Mouse (Mus musculus): Measurements from ENCODE around the gene Mgmt. TPM values are rescaled to one million over a fixed set of nuclear protein-coding genes. Genes with fewer than 3 reads are reported as not detected.

Gene Mgmt
- polyA plus RNA-seq, 2 experiments = 3.3 to 6.6 TPM

- Histone ChIP-seq H3K36me3 (ENCODE audit: control insufficient read depth, insufficient read depth, low read length) (no peaks in the 10 kb centered on the region), H3K4me3 (replicated peaks; ENCODE audit: low read length) (no peak overlapping the region), H3K27ac (replicated peaks; ENCODE audit: low read depth, low read length) (no peak overlapping the region), H3K4me2 (replicated peaks; ENCODE audit: low read depth, low read length, severe bottlenecking) (no peak overlapping the region), H3K4me1 (ENCODE audit: control insufficient read depth, insufficient read depth, low read length) (peaks cover 3% of the 10 kb centered on the region; the same call in 1 of the 2 replicates), H3K27me3 (ENCODE audit: control insufficient read depth, insufficient read depth, low read length) (no peaks in the 10 kb centered on the region), H3K9ac (ENCODE audit: low read depth, low read length, severe bottlenecking) (no peak overlapping the region), H3K9me3 (ENCODE audit: control insufficient read depth, low read length) (no peaks in the 10 kb centered on the region)
- DNase-seq (ENCODE audit: low spot score) (no peak), ATAC-seq (ENCODE audit: low FRiP score, low read depth) (no peak)
- TF ChIP-seq POLR2A (IDR thresholded peaks at IDR 0.05; ENCODE audit: borderline replicate concordance, extremely low read depth, insufficient read depth, insufficient read length) = no peak
- WGBS = 70% methylated on average over 9 of the region's 9 CpGs
These were observed 51.7 kb downstream of the Mgmt start for GRCm38 (mm10) chr7:136946131-136946530.

DNA sequence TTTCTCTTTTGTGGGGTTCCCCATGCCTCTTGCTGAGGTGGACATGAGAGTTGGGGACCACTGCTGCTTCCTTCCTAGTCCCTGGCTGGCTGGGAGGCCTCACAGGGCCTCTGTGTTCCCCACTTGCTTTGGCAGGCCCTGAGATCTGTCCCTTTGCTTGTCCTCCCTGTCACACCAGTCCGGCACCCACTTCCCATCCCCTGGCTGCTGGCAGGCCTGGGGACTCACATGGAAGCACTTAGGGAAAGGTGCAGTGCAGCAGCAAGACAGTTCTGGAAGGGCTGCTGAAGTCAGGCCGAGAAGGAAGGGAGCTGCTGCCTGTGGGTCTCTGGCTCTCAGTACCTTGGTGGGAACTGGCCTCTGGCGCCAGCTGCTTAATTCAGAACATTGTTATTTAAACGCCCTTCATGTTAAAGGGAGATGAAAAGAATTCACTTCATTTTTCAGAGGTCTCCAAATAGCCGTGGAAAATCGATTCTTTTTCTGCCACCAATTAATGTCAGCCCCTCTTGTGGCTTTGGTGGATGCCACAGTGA, 53.9 kb downstream of the Mgmt start:
- Histone ChIP-seq H3K9me3 (ENCODE audit: control insufficient read depth, low read length) (no peaks in the 10 kb centered on the region), H3K9ac (ENCODE audit: low read depth, low read length, severe bottlenecking) (no peak overlapping the region), H3K36me3 (ENCODE audit: control insufficient read depth, insufficient read depth, low read length) (no peaks in the 10 kb centered on the region), H3K4me1 (ENCODE audit: control insufficient read depth, insufficient read depth, low read length) (peaks cover 9% of the 10 kb centered on the region), H3K27ac (replicated peaks; ENCODE audit: low read depth, low read length) (no peak overlapping the region), H3K4me2 (replicated peaks; ENCODE audit: low read depth, low read length, severe bottlenecking) (no peak overlapping the region), H3K27me3 (ENCODE audit: control insufficient read depth, insufficient read depth, low read length) (no peaks in the 10 kb centered on the region), H3K4me3 (replicated peaks; ENCODE audit: low read length) (no peak overlapping the region)
- DNase-seq (ENCODE audit: low spot score) (no peak), ATAC-seq (ENCODE audit: low FRiP score, low read depth) (no peak)
- TF ChIP-seq POLR2A (IDR thresholded peaks at IDR 0.05; ENCODE audit: borderline replicate concordance, extremely low read depth, insufficient read depth, insufficient read length) = no peak
- WGBS = 43% methylated on average over 6 of the region's 6 CpGs

DNA sequence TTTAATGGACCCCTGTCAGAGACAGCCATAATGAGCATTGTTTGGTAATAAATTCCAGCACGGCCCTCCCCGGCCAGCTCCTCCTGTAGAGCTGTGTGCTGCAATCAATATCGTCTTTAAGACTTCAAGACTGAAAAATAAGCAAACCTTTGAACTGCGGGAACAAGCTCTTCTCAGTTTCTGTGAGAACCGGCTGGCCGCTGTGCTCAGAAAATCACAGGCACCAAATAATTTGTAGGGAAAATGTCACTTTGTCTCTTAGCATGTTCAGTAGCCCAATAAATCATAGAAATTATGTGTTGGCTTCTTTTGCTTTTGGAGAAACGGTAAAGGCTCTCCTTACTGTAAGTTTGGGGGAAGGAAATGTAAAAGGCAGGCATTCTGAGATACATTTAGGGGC, 58.2 kb downstream of the Mgmt start:
- no peak overlapping the region for H3K27ac ChIP-seq (replicated peaks; ENCODE audit: low read depth, low read length)

DNA sequence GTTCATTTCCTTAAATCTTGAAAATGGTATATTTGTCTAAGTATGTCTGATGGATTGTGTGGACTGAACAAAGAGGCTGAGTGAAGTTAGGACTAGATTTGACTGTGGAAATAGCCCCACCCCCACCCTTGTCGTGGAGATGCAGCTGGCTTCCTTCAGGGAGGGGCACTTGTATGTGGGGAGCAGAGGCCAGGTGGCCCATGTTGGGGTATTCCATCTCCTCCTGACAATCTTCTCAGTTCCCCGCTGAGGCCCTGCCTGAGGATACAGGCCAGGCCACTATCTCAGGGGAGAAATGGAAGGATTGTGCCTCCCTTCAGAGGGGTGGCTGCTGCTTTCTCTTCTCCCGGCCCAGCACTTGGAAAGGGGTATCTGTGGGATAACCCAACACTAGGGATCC, 58.8 kb downstream of the Mgmt start:
- WGBS = 44% methylated on average over 3 of the region's 3 CpGs
- no peak for TF ChIP-seq POLR2A (IDR thresholded peaks at IDR 0.05; ENCODE audit: borderline replicate concordance, extremely low read depth, insufficient read depth, insufficient read length)
- Histone ChIP-seq H3K9ac (ENCODE audit: low read depth, low read length, severe bottlenecking) (no peak overlapping the region), H3K4me3 (replicated peaks; ENCODE audit: low read length) (no peak overlapping the region), H3K9me3 (ENCODE audit: control insufficient read depth, low read length) (no peaks in the 10 kb centered on the region), H3K36me3 (ENCODE audit: control insufficient read depth, insufficient read depth, low read length) (no peaks in the 10 kb centered on the region), H3K4me1 (ENCODE audit: control insufficient read depth, insufficient read depth, low read length) (peaks cover 9% of the 10 kb centered on the region), H3K27me3 (ENCODE audit: control insufficient read depth, insufficient read depth, low read length) (no peaks in the 10 kb centered on the region), H3K27ac (replicated peaks; ENCODE audit: low read depth, low read length) (no peak overlapping the region), H3K4me2 (replicated peaks; ENCODE audit: low read depth, low read length, severe bottlenecking) (no peak overlapping the region)
- ATAC-seq (ENCODE audit: low FRiP score, low read depth) (no peak), DNase-seq (ENCODE audit: low spot score) (no peak)

More for the DNA sequence above, 58.2 kb downstream of the Mgmt start:
- ATAC-seq (ENCODE audit: low FRiP score, low read depth) = no peak
- H3K9me3 ChIP-seq (ENCODE audit: control insufficient read depth, low read length) = no peaks in the 10 kb centered on the region
- no peak for DNase-seq (ENCODE audit: low spot score)
- no peaks in the 10 kb centered on the region for H3K36me3 ChIP-seq (ENCODE audit: control insufficient read depth, insufficient read depth, low read length)
- H3K4me1 ChIP-seq (ENCODE audit: control insufficient read depth, insufficient read depth, low read length) = peaks cover 10% of the 10 kb centered on the region
- 14% methylated on average over 7 of the region's 7 CpGs for WGBS
- no peak overlapping the region for H3K4me2 ChIP-seq (replicated peaks; ENCODE audit: low read depth, low read length, severe bottlenecking)
- no peak for TF ChIP-seq POLR2A (IDR thresholded peaks at IDR 0.05; ENCODE audit: borderline replicate concordance, extremely low read depth, insufficient read depth, insufficient read length)
- H3K27me3 ChIP-seq (ENCODE audit: control insufficient read depth, insufficient read depth, low read length) = no peaks in the 10 kb centered on the region
- no peak overlapping the region for H3K9ac ChIP-seq (ENCODE audit: low read depth, low read length, severe bottlenecking)
- H3K4me3 ChIP-seq (replicated peaks; ENCODE audit: low read length) = no peak overlapping the region

DNA sequence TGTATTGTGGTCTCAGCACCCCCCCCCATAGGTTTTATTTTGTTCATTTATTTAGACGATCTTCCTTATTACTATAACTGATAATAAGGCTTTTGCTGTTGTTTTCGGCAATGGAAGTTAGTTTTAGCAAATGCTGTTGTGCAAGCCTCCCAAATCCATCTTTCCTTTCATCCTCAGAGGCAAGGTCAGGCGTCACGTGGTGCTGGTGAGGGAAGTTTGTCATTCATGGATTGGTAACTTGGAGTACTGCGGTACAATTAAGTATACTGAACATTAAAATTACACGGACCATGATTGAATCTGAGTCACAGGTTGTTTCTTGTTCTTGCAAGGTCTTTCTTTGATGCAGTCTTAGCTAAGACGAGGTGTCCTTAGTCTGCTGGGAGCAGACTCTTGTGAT, 77.9 kb downstream of the Mgmt start:
- ATAC-seq (ENCODE audit: low FRiP score, low read depth) (no peak), DNase-seq (ENCODE audit: low spot score) (no peak)
- no peak overlapping the region for H3K4me2 ChIP-seq (replicated peaks; ENCODE audit: low read depth, low read length, severe bottlenecking)
- no peaks in the 10 kb centered on the region for H3K27me3 ChIP-seq (ENCODE audit: control insufficient read depth, insufficient read depth, low read length)
- 92% methylated on average over 7 of the region's 7 CpGs for WGBS
- no peak overlapping the region for H3K4me3 ChIP-seq (replicated peaks; ENCODE audit: low read length)
- no peaks in the 10 kb centered on the region for H3K36me3 ChIP-seq (ENCODE audit: control insufficient read depth, insufficient read depth, low read length)
- H3K27ac ChIP-seq (replicated peaks; ENCODE audit: low read depth, low read length) = no peak overlapping the region
- no peak overlapping the region for H3K9ac ChIP-seq (ENCODE audit: low read depth, low read length, severe bottlenecking)
- TF ChIP-seq POLR2A (IDR thresholded peaks at IDR 0.05; ENCODE audit: borderline replicate concordance, extremely low read depth, insufficient read depth, insufficient read length) = no peak
- no peaks in the 10 kb centered on the region for H3K9me3 ChIP-seq (ENCODE audit: control insufficient read depth, low read length)
- H3K4me1 ChIP-seq (ENCODE audit: control insufficient read depth, insufficient read depth, low read length) = 0 out of 2 replicates have a peak, but pooled peaks cover 4% of the 10 kb centered on the region

GRCm38 (mm10) chr7:136975001-136975400, 80.6 kb downstream of the Mgmt start:
- Histone ChIP-seq H3K4me3 (replicated peaks; ENCODE audit: low read length) (no peak overlapping the region), H3K9me3 (ENCODE audit: control insufficient read depth, low read length) (no peaks in the 10 kb centered on the region), H3K27ac (replicated peaks; ENCODE audit: low read depth, low read length) (no peak overlapping the region), H3K27me3 (ENCODE audit: control insufficient read depth, insufficient read depth, low read length) (no peaks in the 10 kb centered on the region), H3K9ac (ENCODE audit: low read depth, low read length, severe bottlenecking) (no peak overlapping the region), H3K36me3 (ENCODE audit: control insufficient read depth, insufficient read depth, low read length) (no peaks in the 10 kb centered on the region), H3K4me2 (replicated peaks; ENCODE audit: low read depth, low read length, severe bottlenecking) (no peak overlapping the region), H3K4me1 (ENCODE audit: control insufficient read depth, insufficient read depth, low read length) (0 out of 2 replicates have a peak, but pooled peaks cover 4% of the 10 kb centered on the region)
- 86% methylated on average over 5 of the region's 5 CpGs for WGBS
- no peak for DNase-seq (ENCODE audit: low spot score)
- no peak for ATAC-seq (ENCODE audit: low FRiP score, low read depth)
- TF ChIP-seq POLR2A (IDR thresholded peaks at IDR 0.05; ENCODE audit: borderline replicate concordance, extremely low read depth, insufficient read depth, insufficient read length) = no peak

Measured in limb, embryonic 14.5 days (tissue).